Mouse (Mus musculus): ENCODE results near the gene Tent5d. TPM values are rescaled to one million over a fixed set of nuclear protein-coding genes. Genes with fewer than 3 reads are reported as not detected.

Gene Tent5d
- polyA plus RNA-seq, 1 experiment from 2014 or later, result 0.43 TPM

GRCm38 (mm10) chrX:107816218-107816554, 23.8 kb downstream of the Tent5d start, which contains the start of gene 2610002M06Rik:
TSS of gene 2610002M06Rik (minus strand) at chrX:107816334.
- H3K4me2 ChIP-seq (ENCODE audit: low read depth, severe bottlenecking), result peak within 1 kb of the TSS; percentile 42
- no peak within 1 kb of the TSS for H3K27ac ChIP-seq (replicated peaks; ENCODE audit: low read depth, low read length)
- DNase-seq (ENCODE audit: low spot score), result peak; percentile 82
- H3K9me3 ChIP-seq (ENCODE audit: control insufficient read depth, low read length), result no peaks in the 10 kb centered on the region
- peak; percentile 96 for ATAC-seq (ENCODE audit: insufficient number of reproducible peaks, low FRiP score, low TSS enrichment, low read depth)
- peak within 1 kb of the TSS; percentile 54 for H3K4me3 ChIP-seq (ENCODE audit: low read depth, low read length)
- no peaks in the 10 kb centered on the region for H3K27me3 ChIP-seq (ENCODE audit: control insufficient read depth, insufficient read depth, low read length)
- peak within 1 kb of the TSS; percentile 63 for H3K9ac ChIP-seq (ENCODE audit: low read length)
- H3K36me3 ChIP-seq (ENCODE audit: control insufficient read depth, insufficient read depth, low read length), result no peaks in the 10 kb centered on the region
- H3K4me1 ChIP-seq (ENCODE audit: control insufficient read depth, insufficient read depth, low read length), result no peaks in the 10 kb centered on the region
- 15% methylated on average over 28 of the region's 28 CpGs for WGBS

GRCm38 (mm10) chrX:107816726-107817125, 24.3 kb downstream of the Tent5d start:
- Histone ChIP-seq H3K9me3 (ENCODE audit: control insufficient read depth, low read length) (no peaks in the 10 kb centered on the region), H3K27me3 (ENCODE audit: control insufficient read depth, insufficient read depth, low read length) (no peaks in the 10 kb centered on the region), H3K4me3 (ENCODE audit: low read depth, low read length) (no peak overlapping the region), H3K9ac (ENCODE audit: low read length) (no peak overlapping the region), H3K4me2 (ENCODE audit: low read depth, severe bottlenecking) (peak overlapping the region; percentile 25; the same call in 1 of the 2 replicates), H3K4me1 (ENCODE audit: control insufficient read depth, insufficient read depth, low read length) (no peaks in the 10 kb centered on the region), H3K36me3 (ENCODE audit: control insufficient read depth, insufficient read depth, low read length) (no peaks in the 10 kb centered on the region), H3K27ac (replicated peaks; ENCODE audit: low read depth, low read length) (no peak overlapping the region)
- DNase-seq (ENCODE audit: low spot score) (no peak), ATAC-seq (ENCODE audit: insufficient number of reproducible peaks, low FRiP score, low TSS enrichment, low read depth) (no peak)
- WGBS, result 83% methylated on average over 6 of the region's 6 CpGs

GRCm38 (mm10) chrX:107858165-107858564, 65.8 kb downstream of the Tent5d start:
- H3K36me3 ChIP-seq (ENCODE audit: control insufficient read depth, insufficient read depth, low read length), result no peaks in the 10 kb centered on the region
- no peak overlapping the region for H3K4me2 ChIP-seq (ENCODE audit: low read depth, severe bottlenecking)
- H3K9ac ChIP-seq (ENCODE audit: low read length), result no peak overlapping the region
- WGBS, result 26% methylated on average over 4 of the region's 4 CpGs
- H3K27ac ChIP-seq (replicated peaks; ENCODE audit: low read depth, low read length), result no peak overlapping the region
- ATAC-seq (ENCODE audit: insufficient number of reproducible peaks, low FRiP score, low TSS enrichment, low read depth) (no peak), DNase-seq (ENCODE audit: low spot score) (peak; percentile 32)
- H3K9me3 ChIP-seq (ENCODE audit: control insufficient read depth, low read length), result no peaks in the 10 kb centered on the region
- no peak overlapping the region for H3K4me3 ChIP-seq (ENCODE audit: low read depth, low read length)
- H3K4me1 ChIP-seq (ENCODE audit: control insufficient read depth, insufficient read depth, low read length), result no peaks in the 10 kb centered on the region
- no peaks in the 10 kb centered on the region for H3K27me3 ChIP-seq (ENCODE audit: control insufficient read depth, insufficient read depth, low read length)

Other genes with a start within 250 kb of the Tent5d start
- 1.0 and 1.1 TPM in 2 replicates for gene Tbx22, start 124.6 kb upstream of the Tent5d start, polyA plus RNA-seq (2014; fragmentation: Nextera tagmentation; extraction: Ambion mirVana)
- 7.4 and 8.7 TPM in 2 replicates for gene 2610002M06Rik, start 23.7 kb downstream of the Tent5d start, polyA plus RNA-seq (2014; fragmentation: Nextera tagmentation; extraction: Ambion mirVana)
- gene Gm732, start 155.9 kb downstream of the Tent5d start, polyA plus RNA-seq (2014; fragmentation: Nextera tagmentation; extraction: Ambion mirVana), result not detected in 2 replicates

All from limb, embryonic 11.5 days (tissue).